Mouse (Mus musculus) embryonic fibroblast, embryonic 13.5 days (primary cell): ENCODE data around the gene Kcnk2. TPM values are rescaled to one million over a fixed set of nuclear protein-coding genes. Genes with fewer than 3 reads are reported as not detected.

Source experiments
- H3K27ac ChIP-seq: 2 replicates; pipeline ENCODE4 v1.5.1; 2012; ENCODE audit warnings: low read length, control low read depth, inconsistent platforms; ENCODE audit not compliant: insufficient read depth
- H3K4me1 ChIP-seq: 2 replicates; pipeline ENCODE4 v1.6.1; 2011; ENCODE audit warnings: low read length; ENCODE audit not compliant: control insufficient read depth, insufficient read depth
- H3K4me3 ChIP-seq: 2 replicates; pipeline ENCODE4 v1.5.1; 2011; ENCODE audit warnings: mild to moderate bottlenecking, control low read depth, low read length; ENCODE audit not compliant: insufficient read depth
- CTCF ChIP-seq: IDR thresholded peaks from 2 replicates; pipeline ENCODE4 v1.5.1; 2011; ENCODE audit warnings: mild to moderate bottlenecking, control low read depth, low read length, moderate library complexity, borderline replicate concordance; ENCODE audit not compliant: insufficient read depth
- POLR2A ChIP-seq: IDR thresholded peaks from 2 replicates; pipeline ENCODE4 v1.6.1; 2011; ENCODE audit warnings: low read depth, mild to moderate bottlenecking, control low read depth, low read length, moderate library complexity
- polyA plus RNA-seq: library from polyadenylated mRNA; stranded (reverse); fragments of >200 nt; gene quantifications from 2 replicates; pipeline ENCODE4 v1.2.4, GENCODE M21; 2011; ENCODE audit warnings: low read depth; ENCODE audit not compliant: missing spikeins, insufficient read length

Kcnk2 gene
- polyA plus RNA-seq, 1 experiment: 35.6 TPM

GRCm38 (mm10) chr1:189177746-189178145 is 224.3 kb downstream of the Kcnk2 start:
- no peak overlapping the region for H3K27ac ChIP-seq

GRCm38 (mm10) chr1:189173479-189173878 is 228.6 kb downstream of the Kcnk2 start:
- H3K4me1 ChIP-seq: peaks cover 3% of the 10 kb centered on the region; the same call in 1 of the 2 replicates
- no peak for TF ChIP-seq POLR2A
- TF ChIP-seq CTCF: no peak
- H3K27ac ChIP-seq: peak overlapping the region; percentile 18; the same call in 1 of the 2 replicates
- no peak overlapping the region for H3K4me3 ChIP-seq

More at GRCm38 (mm10) chr1:189177746-189178145, 224.3 kb downstream of the Kcnk2 start:
- Histone ChIP-seq H3K4me3 (no peak overlapping the region), H3K4me1 (peaks cover 3% of the 10 kb centered on the region; the same call in 1 of the 2 replicates)
- TF ChIP-seq POLR2A: no peak
- no peak for TF ChIP-seq CTCF

GRCm38 (mm10) chr1:189171138-189171537 is 230.9 kb downstream of the Kcnk2 start:
- Histone ChIP-seq H3K4me3 (no peak overlapping the region), H3K27ac (no peak overlapping the region), H3K4me1 (no peaks in the 10 kb centered on the region)
- TF ChIP-seq POLR2A (no peak), CTCF (no peak)

GRCm38 (mm10) chr1:189165756-189166155 is 236.3 kb downstream of the Kcnk2 start:
- H3K27ac ChIP-seq: peak overlapping the region; percentile 31; the same call in 1 of the 2 replicates
- TF ChIP-seq POLR2A: no peak
- no peak for TF ChIP-seq CTCF
- H3K4me3 ChIP-seq: no peak overlapping the region
- H3K4me1 ChIP-seq: peaks cover 6% of the 10 kb centered on the region

GRCm38 (mm10) chr1:189165141-189165540 is 236.9 kb downstream of the Kcnk2 start:
- TF ChIP-seq CTCF (no peak), POLR2A (no peak)
- H3K4me3 ChIP-seq: no peak overlapping the region
- H3K4me1 ChIP-seq: peaks cover 6% of the 10 kb centered on the region
- H3K27ac ChIP-seq: 0 out of 2 replicates have a peak overlapping the region, but pooled peaks have one; percentile 4

- no peak overlapping the region for H3K27ac ChIP-seq
- TF ChIP-seq POLR2A (no peak), CTCF (no peak)
- H3K4me3 ChIP-seq: no peak overlapping the region
Measured at GRCm38 (mm10) chr1:189164721-189165120, 237.4 kb downstream of the Kcnk2 start.

GRCm38 (mm10) chr1:189164241-189164640 is 237.8 kb downstream of the Kcnk2 start:
- TF ChIP-seq CTCF (no peak), POLR2A (no peak)
- Histone ChIP-seq H3K4me1 (peaks cover 6% of the 10 kb centered on the region), H3K27ac (no peak overlapping the region), H3K4me3 (no peak overlapping the region)

More at GRCm38 (mm10) chr1:189164721-189165120, 237.4 kb downstream of the Kcnk2 start:
- peaks cover 6% of the 10 kb centered on the region for H3K4me1 ChIP-seq
